Comparison of ENCODE assay signal across 8 mouse cellular contexts in genomic region chr8:106136156-106137130, GRCm38 (mm10). TPM values are rescaled to one million over a fixed set of nuclear protein-coding genes. Genes with fewer than 3 reads are reported as not detected.
A peak's percentile ranks its signal among the peaks of the same experiment; 100 is the strongest.
DNase-seq lines count a peak whose midpoint lies in the region; ATAC-seq lines count a peak whose summit lies in the region.

TSS of gene Esrp2 (minus strand) at chr8:106136974.

- peak within 1 kb of the TSS; percentile 9; the same call in 1 of the 2 replicates for H3K27ac ChIP-seq in hindbrain, embryonic 10.5 days
- H3K27ac ChIP-seq in limb, embryonic 11.5 days (replicated peaks; ENCODE audit: low read depth, low read length): no peak within 1 kb of the TSS
- H3K27ac ChIP-seq in midbrain, embryonic 10.5 days (replicated peaks): no peak within 1 kb of the TSS; the same call in 1 of the 2 replicates

- H3K9ac ChIP-seq in limb, embryonic 11.5 days (ENCODE audit: low read length): peak within 1 kb of the TSS; percentile 55

- peaks cover 45% of the 10 kb centered on the region for H3K4me1 ChIP-seq in hindbrain, embryonic 10.5 days (replicated peaks)
- peaks cover 15% of the 10 kb centered on the region for H3K4me1 ChIP-seq in limb, embryonic 11.5 days (ENCODE audit: control insufficient read depth, insufficient read depth, low read length)
- peaks cover 37% of the 10 kb centered on the region for H3K4me1 ChIP-seq in midbrain, embryonic 10.5 days

- peaks cover 86% of the 10 kb centered on the region for H3K27me3 ChIP-seq in hindbrain, embryonic 10.5 days (ENCODE audit: insufficient read depth, poor library complexity, severe bottlenecking)
- H3K27me3 ChIP-seq in limb, embryonic 11.5 days (ENCODE audit: control insufficient read depth, insufficient read depth, low read length): peaks cover 51% of the 10 kb centered on the region
- H3K27me3 ChIP-seq in midbrain, embryonic 10.5 days (ENCODE audit: low read depth, poor library complexity, severe bottlenecking): peaks cover 86% of the 10 kb centered on the region

- 1% methylated on average over 86 of the region's 86 CpGs for WGBS in hindbrain, embryonic 10.5 days
- under 1% methylated on average over 86 of the region's 86 CpGs for WGBS in limb, embryonic 11.5 days
- WGBS in midbrain, embryonic 10.5 days: 1% methylated on average over 86 of the region's 86 CpGs

- peak; percentile 27 for DNase-seq in Muller cell, postnatal 12 days (ENCODE audit: inconsistent ontology term)
- peak; percentile 59 for DNase-seq in embryo, embryonic 9.5 days (ENCODE audit: extremely low spot score)
- peak; percentile 38 for DNase-seq in hindbrain, embryonic 10.5 days (ENCODE audit: low spot score)
- peak; percentile 56 for DNase-seq in limb, embryonic 11.5 days (ENCODE audit: low spot score)
- DNase-seq in midbrain, embryonic 10.5 days (ENCODE audit: low spot score): peak; percentile 48
- DNase-seq in thymus, postnatal 0 days (ENCODE audit: low spot score): peak; percentile 63
- no peak for DNase-seq in left cerebral cortex, adult 8-10 months (ENCODE audit: low spot score in 2 of 2)
- no peak for DNase-seq in layer of hippocampus, adult 18-20 months (ENCODE audit: low spot score in 2 of 2)

- H3K36me3 ChIP-seq in hindbrain, embryonic 10.5 days: peaks cover 20% of the 10 kb centered on the region
- H3K36me3 ChIP-seq in limb, embryonic 11.5 days (ENCODE audit: control insufficient read depth, insufficient read depth, low read length): no peaks in the 10 kb centered on the region
- H3K36me3 ChIP-seq in midbrain, embryonic 10.5 days: peaks cover 19% of the 10 kb centered on the region

- peak within 1 kb of the TSS; percentile 83 for H3K4me2 ChIP-seq in limb, embryonic 11.5 days (ENCODE audit: low read depth, severe bottlenecking)

- no peaks in the 10 kb centered on the region for H3K9me3 ChIP-seq in hindbrain, embryonic 10.5 days
- H3K9me3 ChIP-seq in limb, embryonic 11.5 days (ENCODE audit: control insufficient read depth, low read length): no peaks in the 10 kb centered on the region
- H3K9me3 ChIP-seq in midbrain, embryonic 10.5 days (replicated peaks): no peaks in the 10 kb centered on the region

- peak within 1 kb of the TSS; percentile 57 for H3K4me3 ChIP-seq in hindbrain, embryonic 10.5 days
- peak within 1 kb of the TSS; percentile 50 for H3K4me3 ChIP-seq in limb, embryonic 11.5 days (ENCODE audit: low read depth, low read length)
- peak within 1 kb of the TSS; percentile 60 for H3K4me3 ChIP-seq in midbrain, embryonic 10.5 days

- peak; percentile 35; the same call in 1 of the 2 replicates for ATAC-seq in limb, embryonic 11.5 days (ENCODE audit: insufficient number of reproducible peaks, low FRiP score, low TSS enrichment, low read depth)

RNA-seq across cellular contexts. Expression of gene Esrp2, which starts in this region (rescaled TPM):
- 2.5 and 3.3 TPM in 2 replicates for polyA plus RNA-seq in hindbrain, embryonic 10.5 days (2016; fragmentation: Nextera tagmentation; extraction: Ambion mirVana)
- polyA plus RNA-seq in limb, embryonic 11.5 days (2014; fragmentation: Nextera tagmentation; extraction: Ambion mirVana): 4.6 and 5.6 TPM in 2 replicates
- 1.5 and 2.0 TPM in 2 replicates for polyA plus RNA-seq in midbrain, embryonic 10.5 days (2016; fragmentation: Nextera tagmentation; extraction: Ambion mirVana)
- 8.8 and 9.6 TPM in 2 replicates for polyA plus RNA-seq in thymus, postnatal 0 days (2015; fragmentation: Nextera tagmentation; extraction: Ambion mirVana)
- under 1 TPM in 3 of 4 experiments, not detected in 1; 0.19 to 0.87 (median 0.70) TPM for total RNA-seq in left cerebral cortex, adult 8-10 months (2022)
- under 1 TPM in 1 of 2 experiments, not detected in 1; 0.12 TPM for total RNA-seq in layer of hippocampus, adult 18-20 months (2021)

Comparison
In these comparisons a context has a peak if more than half of its experiments do, and no peak if none do; other contexts are left out.
1. DNase-seq: peak in Muller cell, postnatal 12 days (single experiment), embryo, embryonic 9.5 days (single experiment), hindbrain, embryonic 10.5 days (single experiment), limb, embryonic 11.5 days (single experiment), midbrain, embryonic 10.5 days (single experiment) and thymus, postnatal 0 days (single experiment); none in left cerebral cortex, adult 8-10 months (0 of 2) and layer of hippocampus, adult 18-20 months (0 of 2).
2. Peak in every context shown above with its lines, with median percentiles within 50 percentile points of each other: H3K4me3 ChIP-seq.